Mouse (Mus musculus) G1E (cell line): ENCODE data around the gene Chst15.

Experiments
- CTCF ChIP-seq: IDR thresholded peaks from 2 replicates; pipeline ENCODE4 v1.5.1; 2012; ENCODE audit warnings: low read depth, low read length, inconsistent platforms, mixed read lengths
- GATA1 ChIP-seq: IDR thresholded peaks from 2 replicates; pipeline ENCODE4 v1.6.1; 2012; ENCODE audit warnings: borderline replicate concordance, low read length, inconsistent platforms, mixed read lengths
- TAL1 ChIP-seq: conservative IDR thresholded peaks from 2 replicates; pipeline ENCODE4 v1.6.1; 2012; ENCODE audit warnings: low read depth, low read length, inconsistent platforms, mixed read lengths

- no peak for TF ChIP-seq CTCF
- no peak for TF ChIP-seq TAL1
- no peak for TF ChIP-seq GATA1
Measured at GRCm38 (mm10) chr7:132332176-132332575, 15.1 kb upstream of the Chst15 start.
